Mouse (Mus musculus) liver, embryonic 12.5 days (tissue): Measurements from ENCODE around the gene Enho. TPM values are rescaled to one million over a fixed set of nuclear protein-coding genes. Genes with fewer than 3 reads are reported as not detected.

Experiments used
- polyA plus RNA-seq: library from polyadenylated mRNA; unstranded; fragments of >200 nt; fragmentation: Nextera tagmentation; extraction: Ambion mirVana; gene quantifications from 2 replicates; pipeline ENCODE4 v1.2.1, GENCODE M21; 2016

Enho gene
- polyA plus RNA-seq, 1 experiment from 2014 or later = 1.5 TPM

Other genes with a start within 250 kb of the Enho start
- 9.0 and 9.5 TPM in 2 replicates for gene Kif24, start 175.4 kb downstream of the Enho start, polyA plus RNA-seq
- 30.9 and 31.7 TPM in 2 replicates for gene Nudt2, start 175.2 kb downstream of the Enho start, polyA plus RNA-seq
- 0.57 and 0.98 TPM in 2 replicates for gene AI464131, start 137.2 kb downstream of the Enho start, polyA plus RNA-seq
- not detected in 2 replicates for gene 1110017D15Rik, start 123.0 kb downstream of the Enho start, polyA plus RNA-seq
- gene Fam219a, start 70.8 kb downstream of the Enho start, polyA plus RNA-seq = 1.0 and 2.0 TPM in 2 replicates
- 0.51 and 0.61 TPM in 2 replicates for gene Dnaic1, start 70.5 kb downstream of the Enho start, polyA plus RNA-seq
- 1.4 and 1.7 TPM in 2 replicates for gene Cntfr, start 56.8 kb upstream of the Enho start, polyA plus RNA-seq
- 39.7 and 43.0 TPM in 2 replicates for gene Il11ra1, start 59.7 kb upstream of the Enho start, polyA plus RNA-seq
- 39.1 and 44.9 TPM in 2 replicates for gene Rpp25l, start 73.2 kb upstream of the Enho start, polyA plus RNA-seq
- gene Dctn3, start 82.8 kb upstream of the Enho start, polyA plus RNA-seq = 89.7 and 92.2 TPM in 2 replicates
- gene Arid3c, start 90.8 kb upstream of the Enho start, polyA plus RNA-seq = not detected in 2 replicates
- gene Galt, start 114.9 kb upstream of the Enho start, polyA plus RNA-seq = 25.2 and 25.7 TPM in 2 replicates
- 49.6 and 51.2 TPM in 2 replicates for gene Sigmar1, start 115.8 kb upstream of the Enho start, polyA plus RNA-seq
- 9.8 and 10.3 TPM in 2 replicates for gene Ccl27a, start 133.9 kb upstream of the Enho start, polyA plus RNA-seq